Mouse (Mus musculus) layer of hippocampus, postnatal 25 days (tissue): ENCODE measurements at regions not wholly inside any gene's neighbourhood (a gene's known extent, or its start where the extent isn't known, plus 50 kb on each side); places are given as distances from the start of the nearest gene placed in this dataset.
A peak's percentile ranks its signal among the peaks of the same experiment; 100 is the strongest.

Source experiments
- DNase-seq, 2 experiments: peaks; one replicate each; pipeline ENCODE4 v3.0.0; 2022; ENCODE audit warnings: mixed read lengths in 2 of 2, low spot score in 1 of 2; ENCODE audit errors: extremely low spot score in 1 of 2

- DNase-seq, result no peak
These were observed 987.8 kb downstream of the Pcdh7 start for GRCm38 (mm10) chr5:58705561-58705960.

GRCm38 (mm10) chr5:58712381-58712780, 994.6 kb downstream of the Pcdh7 start:
- DNase-seq, result no peak

GRCm38 (mm10) chr5:58733366-58733765, 1015.6 kb downstream of the Pcdh7 start:
- no peak for DNase-seq

- DNase-seq, result no peak
These were observed 1016.2 kb downstream of the Pcdh7 start for GRCm38 (mm10) chr5:58733961-58734360.

DNA sequence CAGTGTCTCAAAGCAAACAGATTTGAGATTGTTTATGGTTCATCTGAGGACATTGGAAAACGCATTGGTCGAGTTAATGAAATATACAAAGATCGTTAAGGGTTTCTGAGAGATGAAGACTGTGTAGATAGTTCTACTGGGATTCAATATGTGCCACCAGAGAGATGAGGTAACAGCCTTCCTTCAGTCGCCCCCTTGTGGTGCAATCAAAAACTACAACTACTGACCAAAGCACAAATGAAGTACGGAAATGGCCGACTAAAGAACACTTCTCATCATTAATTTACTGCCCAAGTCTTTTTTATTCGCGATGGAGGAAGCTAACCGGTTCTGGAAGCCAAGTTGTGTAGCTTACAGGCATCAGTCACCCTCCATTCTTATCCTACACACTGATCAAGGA, 1018.8 kb downstream of the Pcdh7 start:
- DNase-seq, result peak; percentile 46 to 79

GRCm38 (mm10) chr5:58737264-58737883, 1019.6 kb downstream of the Pcdh7 start:
- DNase-seq, result no peak

GRCm38 (mm10) chr5:58738041-58738440, 1020.3 kb downstream of the Pcdh7 start:
- DNase-seq, result no peak

DNA sequence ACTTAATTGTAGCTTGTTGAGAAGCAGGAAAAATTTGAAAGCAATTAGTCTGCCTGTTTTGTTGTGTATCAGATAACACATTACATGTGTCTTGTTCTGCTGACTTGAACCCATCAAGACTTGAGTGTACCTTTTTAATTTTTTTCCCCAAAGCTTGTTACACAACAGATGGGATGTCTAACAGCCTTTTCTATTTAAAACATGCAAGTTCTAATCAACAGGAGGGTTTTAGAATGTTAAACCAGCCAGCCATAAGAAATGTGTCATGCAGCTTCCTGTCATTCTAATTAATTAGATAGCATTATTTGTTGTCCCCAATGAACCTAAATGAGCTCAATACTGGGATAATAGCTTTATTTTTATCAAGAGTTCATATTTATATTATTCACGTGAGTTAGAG, 1023.0 kb downstream of the Pcdh7 start:
- DNase-seq, result no peak

GRCm38 (mm10) chr5:58747684-58748083, 1029.9 kb downstream of the Pcdh7 start:
- DNase-seq, result no peak

DNA sequence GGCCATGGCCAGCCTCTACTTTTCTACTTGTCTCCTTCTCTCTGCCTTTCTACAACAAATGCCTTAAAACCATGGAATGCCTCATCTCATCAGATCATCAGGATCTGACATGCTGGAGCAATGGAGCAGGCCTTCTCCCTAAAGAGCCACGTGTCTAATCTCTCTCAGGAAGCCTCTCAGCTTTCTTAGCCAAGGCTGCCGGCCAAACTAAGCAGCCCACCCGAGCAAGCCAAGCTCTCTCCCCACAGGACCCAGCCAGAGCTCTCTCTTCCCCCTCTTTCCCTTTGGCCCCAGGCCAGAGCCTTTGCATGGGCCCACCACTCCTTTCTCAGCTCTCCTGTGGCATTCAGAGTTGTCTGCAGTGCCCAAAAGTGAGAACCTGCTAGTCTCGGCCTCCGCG, 1034.0 kb downstream of the Pcdh7 start:
- DNase-seq, result no peak
